Mouse (Mus musculus): Measurements from ENCODE around the gene Fgd5.
A peak's percentile ranks its signal among the peaks of the same experiment; 100 is the strongest.

GRCm38 (mm10) chr6:92091130-92091591 is 112.5 kb downstream of the Fgd5 start, which contains the start of gene Nr2c2:
- TF ChIP-seq CTCF (IDR thresholded peaks at IDR 0.05; ENCODE audit: insufficient read depth, low read depth, low read length), result 0 out of 2 replicates have a peak, but pooled peaks have one; percentile 10
- TF ChIP-seq POLR2A (IDR thresholded peaks at IDR 0.05; ENCODE audit: insufficient read depth, low read depth, low read length), result peak; percentile 87
